In the genomic region with DNA sequence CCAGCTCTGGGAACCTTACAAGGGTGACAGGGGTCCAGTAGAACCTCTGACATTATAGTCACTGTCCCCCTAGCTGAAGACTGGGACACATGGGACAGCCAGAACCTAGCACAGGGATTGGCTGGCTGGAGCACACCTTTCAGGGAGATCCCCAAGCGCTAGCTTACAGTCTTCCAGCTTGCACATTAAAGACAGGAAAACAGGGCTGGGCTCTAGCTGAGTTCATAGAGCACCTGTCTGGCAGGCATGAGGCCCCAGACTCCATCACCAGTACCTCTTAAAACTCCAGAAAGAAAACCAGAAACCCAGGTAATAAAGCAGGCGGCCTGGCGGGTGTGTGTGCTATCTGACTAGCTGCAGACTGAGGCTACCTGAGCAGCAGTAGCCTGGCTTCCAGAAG, we compare ENCODE assay signal across 7 mouse cellular contexts. TPM values are rescaled to one million over a fixed set of nuclear protein-coding genes. Genes with fewer than 3 reads are reported as not detected.
DNase-seq lines count a peak whose midpoint lies in the region; ATAC-seq and TF ChIP-seq lines count a peak whose summit lies in the region.

No protein-coding gene starts in this region.

- H3K27ac ChIP-seq in forebrain, embryonic 13.5 days: no peak overlapping the region
- H3K27ac ChIP-seq in limb, embryonic 10.5 days: peak overlapping the region; percentile 93
- no peak overlapping the region for H3K27ac ChIP-seq in neural tube, embryonic 14.5 days (ENCODE audit: low read depth, low read length)

- H3K9ac ChIP-seq in forebrain, embryonic 13.5 days: peak overlapping the region; percentile 99
- H3K9ac ChIP-seq in neural tube, embryonic 14.5 days (replicated peaks; ENCODE audit: low read depth, low read length): peak overlapping the region; percentile 93; the same call in 1 of the 2 replicates

- H3K4me3 ChIP-seq in lung, adult 2 months (replicated peaks; ENCODE audit: extremely low read depth, low read depth, low read length): peak overlapping the region; percentile 71
- peak overlapping the region; percentile 99 for H3K4me3 ChIP-seq in forebrain, embryonic 13.5 days
- peak overlapping the region; percentile 99 for H3K4me3 ChIP-seq in limb, embryonic 10.5 days
- 0 out of 2 replicates have a peak overlapping the region, but pooled peaks have one; percentile 3 for H3K4me3 ChIP-seq in neural tube, embryonic 14.5 days (ENCODE audit: low read depth, low read length)

- peak overlapping the region; percentile 84 for H3K4me2 ChIP-seq in forebrain, embryonic 13.5 days
- peak overlapping the region; percentile 91 for H3K4me2 ChIP-seq in neural tube, embryonic 14.5 days (ENCODE audit: low read depth, low read length)

- ATAC-seq in forebrain, embryonic 13.5 days: no peak
- ATAC-seq in neural tube, embryonic 14.5 days (ENCODE audit: low read depth): no peak

- 61% methylated on average over 3 of the region's 3 CpGs for WGBS in lung, adult 2 months
- WGBS in forebrain, embryonic 13.5 days: 90% methylated on average over 3 of the region's 3 CpGs
- WGBS in limb, embryonic 10.5 days: 90% methylated on average over 3 of the region's 3 CpGs
- WGBS in neural tube, embryonic 14.5 days: 95% methylated on average over 3 of the region's 3 CpGs

- H3K36me3 ChIP-seq in forebrain, embryonic 13.5 days (ENCODE audit: poor library complexity, severe bottlenecking): peaks cover 56% of the 10 kb centered on the region
- peaks cover 60% of the 10 kb centered on the region for H3K36me3 ChIP-seq in limb, embryonic 10.5 days
- H3K36me3 ChIP-seq in neural tube, embryonic 14.5 days (ENCODE audit: control insufficient read depth, insufficient read depth, low read length): peaks cover 26% of the 10 kb centered on the region

- H3K4me1 ChIP-seq in lung, adult 2 months (ENCODE audit: control insufficient read depth, insufficient read depth, low read length): peaks cover 60% of the 10 kb centered on the region
- H3K4me1 ChIP-seq in forebrain, embryonic 13.5 days: peaks cover 57% of the 10 kb centered on the region
- peaks cover 59% of the 10 kb centered on the region for H3K4me1 ChIP-seq in limb, embryonic 10.5 days
- H3K4me1 ChIP-seq in neural tube, embryonic 14.5 days (ENCODE audit: control insufficient read depth, insufficient read depth, low read length): peaks cover 49% of the 10 kb centered on the region

- no peaks in the 10 kb centered on the region for H3K9me3 ChIP-seq in forebrain, embryonic 13.5 days (replicated peaks)
- no peaks in the 10 kb centered on the region for H3K9me3 ChIP-seq in limb, embryonic 10.5 days (replicated peaks)
- no peaks in the 10 kb centered on the region for H3K9me3 ChIP-seq in neural tube, embryonic 14.5 days (ENCODE audit: control insufficient read depth, low read length)

- no peaks in the 10 kb centered on the region for H3K27me3 ChIP-seq in forebrain, embryonic 13.5 days
- H3K27me3 ChIP-seq in limb, embryonic 10.5 days (ENCODE audit: low read depth, poor library complexity, severe bottlenecking): no peaks in the 10 kb centered on the region
- H3K27me3 ChIP-seq in neural tube, embryonic 14.5 days (ENCODE audit: control insufficient read depth, insufficient read depth, low read length): no peaks in the 10 kb centered on the region

- TF ChIP-seq POLR2A in lung, adult 2 months (IDR thresholded peaks at IDR 0.05; ENCODE audit: borderline replicate concordance, extremely low read depth, low read depth, low read length): no peak

- DNase-seq in lung, adult 2 months: no peak
- no peak for DNase-seq in lung, postnatal 25 days (ENCODE audit: low spot score)
- DNase-seq in limb, embryonic 10.5 days (ENCODE audit: low spot score): no peak
- DNase-seq in adrenal gland, postnatal 25 days: no peak
- DNase-seq in retina, embryonic 14.5 days (ENCODE audit: low spot score): no peak

- no peak for TF ChIP-seq CTCF in lung, adult 2 months (IDR thresholded peaks at IDR 0.05; ENCODE audit: insufficient read depth, low read length)

RNA-seq across cellular contexts. Expression of gene Mknk2, which starts 4.2 kb away (rescaled TPM):
- polyA plus RNA-seq in lung, adult 2 months (2012; rRNA removed): 267 and 338 TPM in 2 replicates
- 52.3 and 55.1 TPM in 2 replicates for polyA plus RNA-seq in forebrain, embryonic 13.5 days (2015; fragmentation: Nextera tagmentation; extraction: Ambion mirVana)
- polyA plus RNA-seq in limb, embryonic 10.5 days (2016; fragmentation: Nextera tagmentation; extraction: Ambion mirVana): 137 and 153 TPM in 2 replicates
- 43.1 and 57.3 TPM in 2 replicates for polyA plus RNA-seq in neural tube, embryonic 14.5 days (2014; fragmentation: Nextera tagmentation; extraction: Ambion mirVana)
- 155 and 164 TPM in 2 replicates for total RNA-seq in adrenal gland, postnatal 25 days (2021)

RNA-seq across cellular contexts. Expression of gene Btbd2, which starts 16.8 kb away (rescaled TPM):
- polyA plus RNA-seq in lung, adult 2 months (2012; rRNA removed): 87.0 and 91.3 TPM in 2 replicates
- polyA plus RNA-seq in forebrain, embryonic 13.5 days (2015; fragmentation: Nextera tagmentation; extraction: Ambion mirVana): 59.2 and 61.2 TPM in 2 replicates
- 84.9 and 98.6 TPM in 2 replicates for polyA plus RNA-seq in limb, embryonic 10.5 days (2016; fragmentation: Nextera tagmentation; extraction: Ambion mirVana)
- 75.0 and 79.7 TPM in 2 replicates for polyA plus RNA-seq in neural tube, embryonic 14.5 days (2014; fragmentation: Nextera tagmentation; extraction: Ambion mirVana)
- total RNA-seq in adrenal gland, postnatal 25 days (2021): 68.4 and 79.2 TPM in 2 replicates

RNA-seq across cellular contexts. Expression of gene Mob3a, which starts 28.1 kb away (rescaled TPM):
- 51.5 and 52.4 TPM in 2 replicates for polyA plus RNA-seq in lung, adult 2 months (2012; rRNA removed)
- 47.9 and 51.6 TPM in 2 replicates for polyA plus RNA-seq in forebrain, embryonic 13.5 days (2015; fragmentation: Nextera tagmentation; extraction: Ambion mirVana)
- 48.2 and 54.7 TPM in 2 replicates for polyA plus RNA-seq in limb, embryonic 10.5 days (2016; fragmentation: Nextera tagmentation; extraction: Ambion mirVana)
- polyA plus RNA-seq in neural tube, embryonic 14.5 days (2014; fragmentation: Nextera tagmentation; extraction: Ambion mirVana): 42.0 and 48.6 TPM in 2 replicates
- 15.2 and 18.8 TPM in 2 replicates for total RNA-seq in adrenal gland, postnatal 25 days (2021)

RNA-seq across cellular contexts. Expression of gene Izumo4, which starts 28.3 kb away (rescaled TPM):
- polyA plus RNA-seq in lung, adult 2 months (2012; rRNA removed): 61.9 and 70.8 TPM in 2 replicates
- 24.5 and 26.3 TPM in 2 replicates for polyA plus RNA-seq in forebrain, embryonic 13.5 days (2015; fragmentation: Nextera tagmentation; extraction: Ambion mirVana)
- polyA plus RNA-seq in limb, embryonic 10.5 days (2016; fragmentation: Nextera tagmentation; extraction: Ambion mirVana): 8.6 and 10.8 TPM in 2 replicates
- polyA plus RNA-seq in neural tube, embryonic 14.5 days (2014; fragmentation: Nextera tagmentation; extraction: Ambion mirVana): 24.9 and 29.5 TPM in 2 replicates
- total RNA-seq in adrenal gland, postnatal 25 days (2021): 21.6 and 37.1 TPM in 2 replicates

RNA-seq across cellular contexts. Expression of gene Csnk1g2, which starts 51.1 kb away (rescaled TPM):
- 246 and 276 TPM in 2 replicates for polyA plus RNA-seq in lung, adult 2 months (2012; rRNA removed)
- polyA plus RNA-seq in forebrain, embryonic 13.5 days (2015; fragmentation: Nextera tagmentation; extraction: Ambion mirVana): 55.0 and 73.2 TPM in 2 replicates
- 237 and 255 TPM in 2 replicates for polyA plus RNA-seq in limb, embryonic 10.5 days (2016; fragmentation: Nextera tagmentation; extraction: Ambion mirVana)
- polyA plus RNA-seq in neural tube, embryonic 14.5 days (2014; fragmentation: Nextera tagmentation; extraction: Ambion mirVana): 50.3 and 76.8 TPM in 2 replicates
- 127 and 157 TPM in 2 replicates for total RNA-seq in adrenal gland, postnatal 25 days (2021)

Comparison
In these comparisons a context has a peak if more than half of its experiments do, and no peak if none do; other contexts are left out.
1. H3K4me3 ChIP-seq: peak in every context shown above with its lines; median percentile 99 in forebrain, embryonic 13.5 days; 99 in limb, embryonic 10.5 days; 71 in lung, adult 2 months; 3 in neural tube, embryonic 14.5 days.